Mouse (Mus musculus): ENCODE results near the gene Krt20. TPM values are rescaled to one million over a fixed set of nuclear protein-coding genes. Genes with fewer than 3 reads are reported as not detected.

The Krt20 gene
- polyA plus RNA-seq, 1 experiment = 2.2 TPM

DNA sequence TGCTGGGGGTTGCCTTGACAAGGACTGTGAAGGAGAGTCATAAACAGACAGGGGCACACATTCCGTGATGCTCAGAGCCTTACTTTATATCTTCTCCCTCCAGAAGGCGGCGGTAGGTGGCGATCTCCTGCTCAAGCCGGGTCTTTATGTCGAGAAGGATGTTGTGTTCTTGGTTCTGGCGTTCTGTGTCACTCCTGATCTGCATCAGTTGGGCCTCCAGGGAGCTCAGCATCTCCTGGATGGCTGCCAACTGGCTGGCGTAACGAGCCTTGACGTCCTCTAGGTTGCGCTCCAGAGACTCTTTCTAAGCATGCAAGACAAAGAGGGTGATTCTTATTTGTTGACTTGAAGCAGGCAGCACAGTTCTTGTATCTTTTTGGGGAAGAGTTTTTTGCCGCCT, 7.3 kb downstream of the Krt20 start:
- no peaks in the 10 kb centered on the region for H3K9me3 ChIP-seq (replicated peaks; ENCODE audit: control insufficient read depth, insufficient read depth, low read length, poor library complexity, severe bottlenecking)
- no peaks in the 10 kb centered on the region for H3K27me3 ChIP-seq (ENCODE audit: control insufficient read depth, insufficient read depth, low read length, poor library complexity, severe bottlenecking)
- no peak overlapping the region for H3K27ac ChIP-seq (ENCODE audit: insufficient read depth, low read length)
- TF ChIP-seq EP300 (IDR thresholded peaks at IDR 0.05; ENCODE audit: insufficient read depth, low read depth, low read length) (no peak), CTCF (IDR thresholded peaks at IDR 0.05; ENCODE audit: low read depth, low read length) (no peak)
- no peak overlapping the region for H3K4me3 ChIP-seq (ENCODE audit: low read depth, low read length)
- H3K4me1 ChIP-seq (ENCODE audit: control insufficient read depth, insufficient read depth, low read length) = no peaks in the 10 kb centered on the region
- no peak overlapping the region for H3K9ac ChIP-seq (ENCODE audit: low read depth, poor library complexity, severe bottlenecking)
- H3K36me3 ChIP-seq (ENCODE audit: control insufficient read depth, insufficient read depth, low read length, poor library complexity, severe bottlenecking) = no peaks in the 10 kb centered on the region

DNA sequence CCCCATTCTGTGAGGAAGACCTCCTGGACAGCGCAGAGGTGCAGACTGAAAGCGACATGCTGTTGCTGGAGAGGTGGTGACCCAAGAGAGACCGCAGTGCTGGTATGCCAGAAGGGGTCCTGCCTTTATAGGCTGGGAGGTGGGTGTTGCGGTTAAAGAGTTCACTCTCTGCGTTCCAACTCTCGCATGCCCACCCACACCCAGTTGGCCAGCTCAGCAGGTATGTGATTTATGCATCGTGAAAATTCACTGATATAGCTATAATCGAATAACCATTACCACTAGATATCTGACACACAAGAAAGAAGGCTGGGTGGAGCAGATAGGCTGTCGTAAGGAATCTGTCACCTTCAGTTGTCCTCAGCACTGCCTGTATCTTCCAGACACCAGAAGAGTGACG, 15.8 kb downstream of the Krt20 start, which contains the start of gene Krt12:
TSS of gene Krt12 (minus strand) at position 101 of the 400 bp plus-strand sequence.
- TF ChIP-seq CTCF (IDR thresholded peaks at IDR 0.05; ENCODE audit: low read depth, low read length) (no peak), POLR2A (IDR thresholded peaks at IDR 0.05; ENCODE audit: insufficient read depth, low read length) (no peak), EP300 (IDR thresholded peaks at IDR 0.05; ENCODE audit: insufficient read depth, low read depth, low read length) (no peak)
- Histone ChIP-seq H3K27me3 (ENCODE audit: control insufficient read depth, insufficient read depth, low read length, poor library complexity, severe bottlenecking) (no peaks in the 10 kb centered on the region), H3K9me3 (replicated peaks; ENCODE audit: control insufficient read depth, insufficient read depth, low read length, poor library complexity, severe bottlenecking) (no peaks in the 10 kb centered on the region), H3K4me3 (ENCODE audit: low read depth, low read length) (peak within 1 kb of the TSS; percentile 11), H3K4me1 (ENCODE audit: control insufficient read depth, insufficient read depth, low read length) (no peaks in the 10 kb centered on the region), H3K27ac (ENCODE audit: insufficient read depth, low read length) (no peak within 1 kb of the TSS), H3K36me3 (ENCODE audit: control insufficient read depth, insufficient read depth, low read length, poor library complexity, severe bottlenecking) (no peaks in the 10 kb centered on the region), H3K9ac (ENCODE audit: low read depth, poor library complexity, severe bottlenecking) (no peak within 1 kb of the TSS)

GRCm38 (mm10) chr11:99420586-99420985, 17.4 kb downstream of the Krt20 start:
- TF ChIP-seq POLR2A (IDR thresholded peaks at IDR 0.05; ENCODE audit: insufficient read depth, low read length) (no peak), CTCF (IDR thresholded peaks at IDR 0.05; ENCODE audit: low read depth, low read length) (no peak), EP300 (IDR thresholded peaks at IDR 0.05; ENCODE audit: insufficient read depth, low read depth, low read length) (no peak)
- H3K27ac ChIP-seq (ENCODE audit: insufficient read depth, low read length) = no peak overlapping the region
- no peaks in the 10 kb centered on the region for H3K9me3 ChIP-seq (replicated peaks; ENCODE audit: control insufficient read depth, insufficient read depth, low read length, poor library complexity, severe bottlenecking)

GRCm38 (mm10) chr11:99417819-99418218, 20.1 kb downstream of the Krt20 start:
- TF ChIP-seq POLR2A (IDR thresholded peaks at IDR 0.05; ENCODE audit: insufficient read depth, low read length) (no peak), EP300 (IDR thresholded peaks at IDR 0.05; ENCODE audit: insufficient read depth, low read depth, low read length) (no peak), CTCF (IDR thresholded peaks at IDR 0.05; ENCODE audit: low read depth, low read length) (no peak)
- Histone ChIP-seq H3K4me3 (ENCODE audit: low read depth, low read length) (no peak overlapping the region), H3K4me1 (ENCODE audit: control insufficient read depth, insufficient read depth, low read length) (no peaks in the 10 kb centered on the region), H3K27ac (ENCODE audit: insufficient read depth, low read length) (no peak overlapping the region), H3K27me3 (ENCODE audit: control insufficient read depth, insufficient read depth, low read length, poor library complexity, severe bottlenecking) (no peaks in the 10 kb centered on the region), H3K9ac (ENCODE audit: low read depth, poor library complexity, severe bottlenecking) (no peak overlapping the region), H3K36me3 (ENCODE audit: control insufficient read depth, insufficient read depth, low read length, poor library complexity, severe bottlenecking) (no peaks in the 10 kb centered on the region), H3K9me3 (replicated peaks; ENCODE audit: control insufficient read depth, insufficient read depth, low read length, poor library complexity, severe bottlenecking) (no peaks in the 10 kb centered on the region)

More at GRCm38 (mm10) chr11:99420586-99420985, 17.4 kb downstream of the Krt20 start:
- no peak overlapping the region for H3K9ac ChIP-seq (ENCODE audit: low read depth, poor library complexity, severe bottlenecking)
- no peaks in the 10 kb centered on the region for H3K4me1 ChIP-seq (ENCODE audit: control insufficient read depth, insufficient read depth, low read length)
- H3K36me3 ChIP-seq (ENCODE audit: control insufficient read depth, insufficient read depth, low read length, poor library complexity, severe bottlenecking) = no peaks in the 10 kb centered on the region
- H3K27me3 ChIP-seq (ENCODE audit: control insufficient read depth, insufficient read depth, low read length, poor library complexity, severe bottlenecking) = no peaks in the 10 kb centered on the region
- no peak overlapping the region for H3K4me3 ChIP-seq (ENCODE audit: low read depth, low read length)

DNA sequence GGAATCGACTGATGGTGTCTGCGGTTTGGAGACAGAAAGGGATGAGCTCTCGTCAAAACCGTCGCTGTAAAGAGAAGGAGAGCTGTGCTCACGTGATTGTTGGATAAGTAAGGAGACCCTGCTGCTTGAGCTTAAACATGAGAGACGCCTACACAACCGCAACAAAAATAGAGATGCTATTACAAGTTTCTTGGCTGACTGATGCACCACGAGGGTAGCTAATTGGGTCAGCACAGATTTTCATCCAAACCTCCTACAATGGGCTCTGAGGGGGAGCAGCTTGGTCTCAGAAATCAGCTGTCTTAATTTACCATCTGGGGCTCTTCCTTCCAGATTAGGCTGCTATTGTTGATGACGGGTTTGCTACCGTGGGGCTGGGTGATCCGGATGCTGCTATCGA, 21.0 kb downstream of the Krt20 start:
- no peaks in the 10 kb centered on the region for H3K9me3 ChIP-seq (replicated peaks; ENCODE audit: control insufficient read depth, insufficient read depth, low read length, poor library complexity, severe bottlenecking)
- H3K36me3 ChIP-seq (ENCODE audit: control insufficient read depth, insufficient read depth, low read length, poor library complexity, severe bottlenecking) = no peaks in the 10 kb centered on the region
- no peak overlapping the region for H3K4me3 ChIP-seq (ENCODE audit: low read depth, low read length)
- TF ChIP-seq CTCF (IDR thresholded peaks at IDR 0.05; ENCODE audit: low read depth, low read length) (no peak), POLR2A (IDR thresholded peaks at IDR 0.05; ENCODE audit: insufficient read depth, low read length) (no peak), EP300 (IDR thresholded peaks at IDR 0.05; ENCODE audit: insufficient read depth, low read depth, low read length) (no peak)
- H3K27ac ChIP-seq (ENCODE audit: insufficient read depth, low read length) = no peak overlapping the region
- H3K9ac ChIP-seq (ENCODE audit: low read depth, poor library complexity, severe bottlenecking) = no peak overlapping the region
- no peaks in the 10 kb centered on the region for H3K27me3 ChIP-seq (ENCODE audit: control insufficient read depth, insufficient read depth, low read length, poor library complexity, severe bottlenecking)
- no peaks in the 10 kb centered on the region for H3K4me1 ChIP-seq (ENCODE audit: control insufficient read depth, insufficient read depth, low read length)

DNA sequence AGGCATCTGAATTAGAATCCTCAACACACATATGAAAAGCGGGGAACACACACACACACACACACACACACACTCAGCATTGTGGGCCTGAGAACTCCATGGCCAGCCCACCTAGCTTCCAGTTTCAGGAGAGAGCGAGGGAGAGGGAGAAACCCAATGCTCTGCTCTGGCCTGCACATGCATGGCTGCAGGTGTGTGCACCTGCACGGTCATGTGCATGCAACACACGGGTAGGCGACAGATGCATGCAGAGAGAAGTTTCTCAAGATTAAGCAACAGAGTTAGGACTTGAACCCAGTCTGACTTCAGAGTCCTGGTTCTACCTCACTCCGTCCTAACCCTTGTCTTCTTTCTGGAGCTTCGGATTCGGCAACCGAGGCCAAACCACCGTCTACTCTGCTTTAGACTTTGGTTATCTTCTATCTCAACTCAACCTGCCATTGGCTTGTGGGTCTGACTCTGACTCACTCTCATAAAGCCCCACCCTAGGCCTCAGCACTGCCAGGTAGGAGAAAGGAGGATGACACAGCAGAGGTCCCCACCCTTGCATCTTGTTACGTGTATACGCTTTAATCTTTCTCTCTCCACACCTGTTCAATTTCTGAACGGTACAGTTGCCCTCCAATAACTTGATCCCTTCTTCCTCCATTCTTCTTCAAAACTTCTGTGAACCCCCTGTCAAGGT, 23.3 kb downstream of the Krt20 start:
- H3K4me3 ChIP-seq (ENCODE audit: low read depth, low read length) = no peak overlapping the region
- H3K27me3 ChIP-seq (ENCODE audit: control insufficient read depth, insufficient read depth, low read length, poor library complexity, severe bottlenecking) = no peaks in the 10 kb centered on the region
- no peaks in the 10 kb centered on the region for H3K36me3 ChIP-seq (ENCODE audit: control insufficient read depth, insufficient read depth, low read length, poor library complexity, severe bottlenecking)
- TF ChIP-seq POLR2A (IDR thresholded peaks at IDR 0.05; ENCODE audit: insufficient read depth, low read length) (no peak), CTCF (IDR thresholded peaks at IDR 0.05; ENCODE audit: low read depth, low read length) (no peak), EP300 (IDR thresholded peaks at IDR 0.05; ENCODE audit: insufficient read depth, low read depth, low read length) (no peak)
- H3K4me1 ChIP-seq (ENCODE audit: control insufficient read depth, insufficient read depth, low read length) = no peaks in the 10 kb centered on the region
- H3K9me3 ChIP-seq (replicated peaks; ENCODE audit: control insufficient read depth, insufficient read depth, low read length, poor library complexity, severe bottlenecking) = no peaks in the 10 kb centered on the region
- no peak overlapping the region for H3K9ac ChIP-seq (ENCODE audit: low read depth, poor library complexity, severe bottlenecking)
- no peak overlapping the region for H3K27ac ChIP-seq (ENCODE audit: insufficient read depth, low read length)

Measured in ES-Bruce4 (cell line).